Mouse (Mus musculus) lung, postnatal 0 days (tissue): ENCODE results near the gene Cntnap2.

ENCODE experiments used
- CTCF ChIP-seq: IDR thresholded peaks from 2 replicates; pipeline ENCODE4 v1.5.1; 2016; ENCODE audit warnings: antibody characterized with exemption, mild to moderate bottlenecking
- EP300 ChIP-seq: IDR thresholded peaks from 2 replicates; pipeline ENCODE4 v1.6.1; 2016; ENCODE audit warnings: antibody characterized with exemption, mild to moderate bottlenecking, control low read depth

GRCm38 (mm10) chr6:46945703-46946102 is 1886.5 kb downstream of the Cntnap2 start:
- TF ChIP-seq CTCF (no peak), EP300 (no peak)
